Mouse (Mus musculus): ENCODE data around the gene Zmiz1.

- TF ChIP-seq CTCF (IDR thresholded peaks at IDR 0.05; ENCODE audit: low read depth, low read length) (no peak), GATA1 (IDR thresholded peaks at IDR 0.05; ENCODE audit: borderline replicate concordance, low read length) (no peak), TAL1 (conservative IDR thresholded peaks at IDR 0.05; ENCODE audit: low read depth, low read length) (no peak), POLR2AphosphoS5 (IDR thresholded peaks at IDR 0.05; ENCODE audit: insufficient replicate concordance, low read depth, low read length) (no peak)
Observed at GRCm38 (mm10) chr14:25464611-25465307, 5.8 kb downstream of the Zmiz1 start.

Measured in G1E (cell line).